Mouse (Mus musculus) T-helper 17 cell (primary cell): ENCODE measurements at regions not wholly inside any gene's neighbourhood (a gene's known extent, or its start where the extent isn't known, plus 50 kb on each side); places are given as distances from the start of the nearest gene placed in this dataset.

Experiments used
- in situ Hi-C, 2 experiments: fragments of 300-600 bp; cut with MboI, MseI; formaldehyde crosslinking; loops; 1 replicate in 1 of 2; 2 replicates in 1 of 2; pipeline ENCODE4 v1.15.1; 2025; ENCODE audit warnings: high pct_unique_total_duplicates in 2 of 2

DNA sequence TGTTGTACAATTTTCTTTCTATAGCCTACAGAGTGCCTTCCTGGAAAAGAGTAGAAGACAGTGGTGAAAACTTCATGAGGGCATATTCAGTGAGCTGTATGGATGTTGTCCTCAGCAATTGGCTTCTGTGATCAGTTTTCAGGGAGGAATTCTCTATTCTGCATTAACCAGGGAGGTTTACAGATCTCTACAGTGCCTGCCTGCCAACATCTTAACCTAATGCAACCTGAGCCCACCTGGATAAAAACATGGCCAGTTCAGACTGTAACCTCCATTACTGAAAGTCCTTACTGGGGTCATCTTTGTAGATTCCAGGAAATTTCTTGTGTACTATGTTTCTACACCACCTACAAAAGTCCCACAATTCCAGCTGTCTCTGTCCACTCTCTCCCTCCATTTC is 791.4 kb upstream of the Nectin3 start:
- in situ Hi-C loops = no loop called here

DNA sequence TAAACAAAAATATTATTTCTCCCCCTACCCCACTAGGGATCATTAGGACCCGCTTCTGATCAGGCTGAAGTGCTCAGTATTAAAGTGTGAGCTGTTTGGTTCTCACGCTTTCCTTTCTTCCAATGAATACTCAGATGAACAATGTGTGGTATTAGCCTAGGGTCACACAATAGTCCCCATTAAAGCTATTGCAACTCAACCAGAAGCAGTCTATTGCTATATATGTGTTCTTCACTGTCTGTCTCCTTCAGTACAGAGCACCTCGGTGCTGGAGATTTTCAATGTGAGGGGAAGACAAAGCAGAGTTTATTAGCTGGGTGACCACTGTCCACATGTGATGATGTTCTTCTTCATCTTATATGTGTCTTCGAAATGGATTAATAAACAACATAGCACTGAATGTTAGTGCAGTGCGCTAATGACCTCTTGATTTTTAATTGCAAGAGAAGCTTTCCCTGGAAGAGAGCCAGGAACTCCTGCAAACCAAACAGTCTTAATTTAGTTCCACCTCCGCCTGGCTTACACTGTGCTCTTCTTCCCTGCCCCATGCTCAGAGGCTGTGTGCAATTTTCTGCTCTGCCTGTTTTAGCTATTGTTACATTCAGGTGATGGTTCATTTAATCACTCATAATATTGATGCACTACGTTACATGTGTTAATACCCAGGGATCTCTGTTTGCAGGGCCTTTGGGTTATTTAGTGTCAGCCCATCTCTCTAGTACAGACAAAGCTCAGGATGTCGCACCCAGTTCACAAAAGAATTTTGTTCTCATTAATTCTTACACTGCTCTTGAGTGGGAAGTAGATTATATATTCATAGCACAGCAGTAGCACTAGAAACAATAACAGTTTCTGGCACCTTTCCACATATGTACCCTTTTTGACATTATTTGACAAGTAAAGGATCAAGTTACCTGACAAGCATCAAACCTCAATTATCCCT is 768.7 kb upstream of the Nectin3 start:
- in situ Hi-C loops = loop anchor here in 1 of 2 experiments (5.0 kb wide), 1 partner anchor 65 kb away; no protein-coding TSS in a partner anchor
